Mouse (Mus musculus): ENCODE data around the gene Akna.
A peak's percentile ranks its signal among the peaks of the same experiment; 100 is the strongest.
"Not testable (repeated sequence)": the region's sequence is repeated elsewhere in the genome, so short reads cannot be mapped to it uniquely, and the experiment has no call there.

The Akna gene

GRCm38 (mm10) chr4:63323275-63323815 is 79.8 kb downstream of the Akna start:
- peak; percentile 47; the same call in 1 of the 2 replicates for ATAC-seq (ENCODE audit: low TSS enrichment)

- ATAC-seq (ENCODE audit: low TSS enrichment), result not testable (repeated sequence)
These were observed 83.6 kb downstream of the Akna start for GRCm38 (mm10) chr4:63319566-63319965.

All from frontal cortex, adult (tissue).